Mouse (Mus musculus): Measurements from ENCODE around the gene Atat1.

DNA sequence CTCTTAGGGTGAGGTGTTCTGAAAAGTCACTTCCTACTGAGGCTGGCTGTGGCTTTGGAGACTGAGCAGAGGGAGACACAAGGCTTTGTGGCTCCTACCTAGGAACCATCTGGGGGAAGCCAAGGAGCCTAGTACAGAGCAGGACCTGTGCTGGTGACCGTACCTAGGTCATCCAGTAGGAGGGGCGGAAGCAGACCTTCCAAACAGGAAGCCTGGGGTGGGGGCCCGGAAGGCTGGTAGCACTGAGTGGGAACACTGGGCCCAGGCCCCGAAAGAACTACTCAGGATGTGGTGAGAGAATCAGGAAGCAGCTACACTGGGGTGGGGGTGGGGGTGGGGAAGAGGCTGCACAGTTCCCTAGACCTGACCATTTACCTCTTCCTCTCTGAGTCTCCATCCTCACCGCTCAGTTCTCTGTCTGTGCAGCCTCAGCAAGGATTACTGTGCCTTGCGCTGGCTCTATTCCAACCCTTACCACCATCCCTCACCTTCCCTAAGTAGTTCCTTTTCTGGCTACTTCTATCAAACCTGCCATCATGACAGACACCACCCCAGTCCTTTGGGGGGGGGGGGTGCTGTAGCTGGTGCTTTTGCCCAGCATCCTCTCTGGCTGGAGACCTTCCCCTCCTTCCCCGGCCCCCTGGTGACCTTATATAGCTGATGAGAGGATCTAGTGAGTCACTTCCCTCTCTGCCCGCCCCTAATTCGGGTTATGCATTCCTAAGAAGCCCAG, 39.6 kb downstream of the Atat1 start:
- TF ChIP-seq CTCF (IDR thresholded peaks at IDR 0.05; ENCODE audit: extremely low read depth, insufficient read length, insufficient replicate concordance, low read depth, low read length) (no peak), POLR2A (IDR thresholded peaks at IDR 0.05; ENCODE audit: low read depth, low read length) (no peak)

All from small intestine, adult 2 months (tissue).